Mouse (Mus musculus) cerebellum, postnatal 10 days (tissue): Measurements from ENCODE around the gene Ing4.

ENCODE experiments used
- DNase-seq, 2 experiments: peaks; one replicate each; pipeline ENCODE4 v3.0.0; 2021; ENCODE audit warnings: mixed read lengths in 2 of 2

The Ing4 gene

DNA sequence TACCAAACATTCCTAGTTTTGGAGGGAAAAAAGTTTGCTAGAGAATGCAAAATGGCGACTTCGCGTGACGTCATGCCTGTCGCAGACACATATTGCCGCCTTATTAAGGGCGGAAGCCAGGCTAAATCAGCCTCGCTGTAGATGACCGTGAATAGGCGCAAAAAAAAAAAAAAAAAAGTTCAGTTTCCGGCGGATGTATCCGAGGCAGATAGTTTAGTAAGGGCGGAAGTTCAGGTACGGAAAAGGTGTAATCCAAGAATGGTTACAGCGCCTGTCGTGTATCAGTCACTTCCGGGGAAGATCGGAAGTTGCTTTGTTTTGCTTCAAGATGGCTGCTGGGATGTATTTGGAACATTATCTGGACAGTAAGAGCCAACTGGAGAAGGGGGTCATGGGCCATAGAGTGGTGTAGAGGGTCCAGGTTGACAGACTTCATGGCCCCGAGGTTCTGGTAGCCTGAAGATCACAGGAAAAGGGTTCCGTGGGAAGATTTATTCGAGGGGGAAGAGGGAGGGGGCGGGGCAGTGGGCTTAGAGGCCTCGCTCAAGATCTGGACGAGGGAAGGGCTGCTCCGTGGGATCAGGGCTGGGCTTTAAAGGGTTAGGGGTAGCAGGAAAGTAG, at the start of gene Ing4:
Gene Ing4 (plus strand): TSS at position 228 of the 621 bp plus-strand sequence.
- DNase-seq, result peak; percentile 93 to 94

GRCm38 (mm10) chr6:124992241-124992640, 47.3 kb upstream of the Ing4 start:
- DNase-seq, result no peak

DNA sequence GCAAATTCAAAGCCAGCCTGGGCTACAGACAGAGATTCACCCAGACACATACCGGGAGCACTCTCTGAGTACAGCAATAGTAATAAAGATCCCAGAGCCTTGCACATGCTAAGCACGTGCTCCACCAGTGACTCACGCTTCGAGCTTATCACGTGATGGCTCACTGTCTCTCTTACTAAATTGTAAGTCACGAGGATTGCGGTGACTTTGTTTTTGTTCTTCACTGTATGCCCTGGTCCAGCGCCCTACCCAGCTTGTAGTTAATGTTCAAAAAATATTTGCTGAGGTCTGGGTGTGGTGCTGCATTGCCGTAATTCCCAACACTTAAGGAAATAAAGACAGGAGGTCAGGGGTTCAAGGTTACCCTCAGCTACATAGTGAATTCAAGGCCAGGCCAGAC, 46.2 kb upstream of the Ing4 start:
- no peak for DNase-seq

- DNase-seq, result peak in 1 of 2 experiments; percentile 26
These were observed 45.7 kb upstream of the Ing4 start for GRCm38 (mm10) chr6:124993876-124994275.

DNA sequence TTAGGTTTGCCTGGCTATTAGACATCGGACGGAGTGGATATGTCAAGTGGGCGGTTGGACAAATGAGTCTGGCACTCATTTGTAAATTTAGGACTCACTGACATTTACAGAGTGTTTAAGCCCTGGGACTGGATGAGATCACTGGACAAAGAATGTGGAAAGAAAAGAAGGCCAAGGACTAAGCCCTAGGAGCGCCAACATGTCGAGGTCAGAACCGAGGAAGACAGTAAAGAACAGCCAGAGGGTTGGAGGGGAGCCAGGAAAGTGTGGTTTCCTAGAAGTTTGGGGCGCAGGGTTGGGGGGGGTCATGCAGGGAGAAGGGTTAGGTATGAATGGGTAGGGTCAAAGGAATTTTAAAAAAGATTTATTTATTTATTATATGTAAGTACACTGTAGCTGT, 44.3 kb upstream of the Ing4 start:
- DNase-seq, result peak in 1 of 2 experiments; percentile 33

DNA sequence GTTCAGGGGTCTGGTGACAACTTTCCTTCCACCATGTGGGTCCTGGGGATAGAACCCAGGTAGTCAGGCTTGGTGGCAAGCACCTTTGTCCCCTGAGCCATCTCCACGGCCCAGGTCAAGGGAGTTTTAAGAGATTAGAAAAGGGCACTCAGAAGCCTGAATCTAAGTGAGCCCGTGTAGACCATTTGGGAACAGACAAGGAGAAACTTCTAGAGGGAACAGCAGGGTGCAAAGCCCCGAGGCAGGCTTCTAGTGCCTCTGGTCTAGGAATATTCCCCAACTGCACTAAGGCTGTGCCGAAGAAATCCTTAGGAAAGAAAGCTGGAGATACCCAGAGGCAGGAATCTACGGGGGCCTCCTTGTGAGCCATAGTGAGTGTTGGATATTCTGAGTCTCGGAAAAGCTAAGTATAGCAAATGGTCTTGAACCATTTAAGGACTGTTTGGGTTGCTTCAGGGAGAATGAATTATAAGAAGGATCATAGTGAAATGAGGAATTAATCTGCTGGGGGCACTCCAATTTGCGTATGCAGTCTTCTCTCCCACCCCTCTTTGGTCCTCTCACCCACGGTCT, 43.6 kb upstream of the Ing4 start:
- no peak for DNase-seq

- DNase-seq, result peak; percentile 94 to 95
These were observed 42.7 kb upstream of the Ing4 start, which contains the start of gene Pianp for GRCm38 (mm10) chr6:124996551-124997501. Gene Pianp (plus strand): TSS chr6:124996694.

DNA sequence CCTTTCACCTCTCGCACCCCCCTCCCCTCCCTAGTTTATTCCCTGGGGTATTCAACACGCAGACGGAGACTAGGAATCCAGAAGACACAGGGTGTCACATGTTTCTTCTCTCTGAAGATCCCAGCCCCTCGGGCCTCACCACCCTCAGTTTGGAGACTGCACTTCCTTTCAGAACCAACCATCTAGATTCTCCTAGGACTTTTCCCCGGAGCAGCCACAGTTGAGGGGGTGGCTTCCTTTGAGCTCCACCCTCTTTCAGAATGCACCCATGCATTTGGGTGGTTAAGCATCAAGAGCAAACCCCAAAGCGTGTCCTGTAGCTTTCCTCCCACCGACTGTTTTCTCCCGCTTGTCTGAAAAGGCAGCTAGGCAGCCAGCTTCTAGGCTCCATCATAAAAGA, 41.5 kb upstream of the Ing4 start:
- peak in 1 of 2 experiments; percentile 27 for DNase-seq

DNA sequence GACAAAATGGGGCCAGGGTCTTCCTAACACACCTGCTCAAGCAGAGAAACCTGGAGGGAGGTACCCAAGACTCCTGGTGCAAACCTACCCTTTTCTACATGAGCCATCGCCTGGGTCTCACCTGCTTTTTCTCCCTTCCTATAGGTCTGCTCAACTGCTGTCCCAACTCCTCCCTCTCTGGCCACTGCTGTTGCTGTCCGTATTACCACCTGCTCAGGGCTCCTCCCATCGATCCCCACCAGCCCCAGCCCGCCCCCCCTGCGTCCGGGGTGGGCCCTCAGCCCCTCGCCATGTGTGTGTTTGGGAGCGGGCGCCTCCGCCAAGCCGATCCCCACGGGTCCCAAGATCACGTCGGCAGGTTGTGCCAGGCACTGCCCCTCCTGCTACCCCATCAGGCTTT, 40.5 kb upstream of the Ing4 start:
- no peak for DNase-seq

DNA sequence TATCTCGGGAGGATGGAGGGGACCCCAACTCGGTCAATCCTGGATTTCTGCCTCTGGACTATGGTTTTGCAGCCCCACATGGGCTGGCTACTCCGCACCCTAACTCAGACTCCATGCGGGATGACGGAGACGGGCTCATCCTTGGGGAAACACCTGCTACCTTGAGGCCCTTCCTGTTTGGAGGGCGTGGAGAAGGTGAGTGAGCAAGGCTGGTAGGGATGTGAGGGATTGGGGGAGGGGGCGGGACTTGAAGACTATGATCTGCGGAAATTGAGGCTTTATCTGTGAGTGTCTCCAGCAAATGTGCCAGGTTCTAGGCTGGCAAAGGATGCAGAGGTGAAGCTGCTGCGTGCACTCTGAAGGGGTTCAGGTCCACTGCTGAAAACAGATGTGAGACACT, 40.0 kb upstream of the Ing4 start:
- no peak for DNase-seq

GRCm38 (mm10) chr6:125003706-125004105, 35.9 kb upstream of the Ing4 start:
- DNase-seq, result no peak

GRCm38 (mm10) chr6:125005086-125005485, 34.5 kb upstream of the Ing4 start:
- no peak for DNase-seq

- no peak for DNase-seq
These were observed 31.5 kb upstream of the Ing4 start for GRCm38 (mm10) chr6:125008060-125008459.

DNA sequence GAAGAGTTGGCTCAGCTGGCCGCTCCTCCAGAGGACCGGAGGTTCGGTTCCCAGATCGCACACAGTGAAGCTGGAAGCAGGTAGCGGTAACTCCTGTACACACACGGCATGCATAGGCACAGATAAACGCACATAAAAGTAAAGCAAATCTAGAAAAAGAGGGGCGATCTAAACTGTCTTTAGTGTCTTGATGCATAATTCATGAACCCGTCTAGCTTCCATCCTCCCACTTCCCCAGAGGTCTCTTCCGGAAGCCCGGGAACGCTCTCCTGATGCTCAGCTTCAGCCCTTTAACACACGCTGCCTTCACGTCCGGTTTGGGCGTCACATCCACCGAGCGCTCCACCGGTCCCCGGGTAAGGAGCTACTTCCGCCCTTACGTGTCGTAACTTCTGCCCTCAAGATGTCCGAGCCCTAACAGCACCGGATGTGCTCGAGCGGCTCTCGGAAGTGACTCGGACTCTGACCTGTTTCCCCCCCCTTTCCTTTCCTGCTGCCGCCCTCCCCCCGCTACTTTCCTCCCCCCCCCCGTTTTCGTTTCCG, 30.9 kb upstream of the Ing4 start:
- peak; percentile 97 to 98 for DNase-seq

GRCm38 (mm10) chr6:125009129-125009180, 30.6 kb upstream of the Ing4 start, which contains the start of gene Zfp384:
Gene Zfp384 (plus strand): TSS chr6:125009145.
- DNase-seq, result no peak

DNA sequence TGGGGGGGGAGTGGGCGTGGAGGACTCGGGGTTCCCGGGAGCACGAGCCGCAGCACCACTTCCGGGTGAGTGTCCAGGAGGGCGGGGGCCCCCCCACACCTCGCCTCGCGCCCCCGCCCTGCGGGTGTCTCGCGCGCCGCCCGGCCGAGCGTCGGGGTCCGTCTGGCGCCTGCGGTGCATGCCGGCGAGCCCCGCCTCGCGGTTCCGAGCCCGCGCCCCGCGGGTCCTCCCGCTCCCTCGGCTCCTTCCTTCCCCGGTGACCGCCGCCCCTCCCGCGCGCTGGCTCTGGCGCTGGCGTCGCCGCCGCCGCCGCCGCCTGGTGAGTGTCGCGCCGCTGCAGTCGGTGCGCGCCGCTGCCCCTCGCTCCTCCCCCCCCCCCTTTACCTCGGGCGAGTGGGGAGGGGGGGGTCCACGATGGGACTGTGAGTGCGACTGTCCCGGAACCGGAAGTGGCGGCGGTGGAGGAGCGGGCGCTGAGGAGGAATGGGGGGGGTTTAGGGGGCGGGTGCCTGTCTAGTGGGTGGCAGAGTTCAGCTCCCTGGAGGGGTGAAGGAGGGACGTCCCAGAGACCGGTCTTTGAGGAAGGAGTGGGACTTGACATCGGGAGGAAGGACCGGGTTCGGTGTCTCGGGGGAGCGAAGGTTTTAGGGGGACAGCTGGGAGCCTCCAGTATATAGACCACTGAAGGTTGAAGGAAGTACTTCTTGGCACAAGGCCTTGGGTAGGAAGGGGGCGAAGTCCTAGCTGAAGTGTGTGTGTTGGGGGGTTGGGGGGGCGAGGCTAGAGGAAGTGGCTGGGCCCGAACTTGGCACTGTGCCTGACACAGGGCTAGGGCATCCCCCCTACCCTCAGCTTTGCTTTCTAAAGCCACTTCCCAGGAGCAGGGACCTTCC, 30.1 kb upstream of the Ing4 start:
- peak; percentile 90 to 92 for DNase-seq

DNA sequence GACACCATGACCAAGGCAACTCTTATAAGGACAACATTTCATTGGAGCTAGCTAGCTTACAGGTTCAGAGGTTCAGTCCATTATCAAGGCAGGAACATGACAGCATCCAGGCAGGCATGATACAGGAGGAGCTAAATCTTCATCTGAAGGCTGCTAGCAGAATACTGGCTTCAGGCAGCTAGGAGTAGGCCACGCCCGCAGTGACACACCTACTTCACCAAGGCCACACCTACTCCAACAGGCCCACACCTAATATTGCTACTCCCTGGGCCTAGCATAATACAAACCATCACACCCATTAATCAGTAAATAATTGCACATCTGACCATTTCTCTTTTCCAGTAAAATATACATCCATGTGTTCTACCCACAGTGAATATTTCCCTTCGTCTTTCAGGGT, 21.9 kb upstream of the Ing4 start:
- DNase-seq, result no peak

- peak; percentile 73 to 85 for DNase-seq
These were observed 9.0 kb upstream of the Ing4 start for GRCm38 (mm10) chr6:125030532-125030931.

DNA sequence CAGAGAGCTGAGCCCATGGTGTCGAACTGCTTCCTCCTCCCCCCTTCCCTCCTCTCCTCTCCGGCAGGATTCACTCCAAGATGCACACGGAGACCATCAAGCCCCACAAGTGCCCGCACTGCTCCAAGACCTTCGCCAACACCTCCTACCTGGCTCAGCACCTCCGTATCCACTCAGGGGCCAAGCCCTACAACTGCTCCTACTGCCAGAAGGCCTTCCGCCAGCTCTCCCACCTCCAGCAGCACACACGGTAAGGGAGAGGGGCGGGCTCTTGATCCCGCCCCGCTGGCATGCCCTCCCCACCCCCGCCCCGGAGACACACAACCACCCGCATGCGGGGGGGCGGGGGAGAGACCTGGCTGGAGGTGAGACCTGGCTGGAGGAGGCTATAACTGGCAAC, 8.0 kb upstream of the Ing4 start:
- DNase-seq, result no peak

GRCm38 (mm10) chr6:125038666-125039065, 894 bp upstream of the Ing4 start:
- DNase-seq, result no peak

GRCm38 (mm10) chr6:125039131-125039530, 429 bp upstream of the Ing4 start:
- DNase-seq, result no peak

- no peak for DNase-seq
These were observed 661 bp downstream of the Ing4 start for GRCm38 (mm10) chr6:125040221-125040620.

GRCm38 (mm10) chr6:125041047-125041446, 1.5 kb downstream of the Ing4 start:
- DNase-seq, result no peak
